Mouse (Mus musculus): ENCODE measurements around the gene Map2k4.

- TF ChIP-seq CTCF (IDR thresholded peaks at IDR 0.05; ENCODE audit: borderline replicate concordance, extremely low read depth, insufficient read depth, insufficient read length) (no peak), POLR2A (IDR thresholded peaks at IDR 0.05; ENCODE audit: borderline replicate concordance, extremely low read depth, insufficient read depth, insufficient read length, poor library complexity, severe bottlenecking) (no peak)
Observed at GRCm38 (mm10) chr11:65706784-65707183, 81.3 kb downstream of the Map2k4 start.

Measured in brain, embryonic 14.5 days (tissue).